Mouse (Mus musculus) spleen, adult 18-20 months (tissue): Measurements from ENCODE around the gene Armc8.
A peak's percentile ranks its signal among the peaks of the same experiment; 100 is the strongest.

Source experiments
- DNase-seq, 2 experiments: peaks; one replicate each; pipeline ENCODE4 v3.0.0; 2022; ENCODE audit warnings: mixed read lengths in 2 of 2

Gene Armc8

GRCm38 (mm10) chr9:99492634-99493200, 76.0 kb downstream of the Armc8 start:
- DNase-seq, result no peak

- no peak for DNase-seq
These were observed 77.6 kb downstream of the Armc8 start for GRCm38 (mm10) chr9:99491050-99491449.

GRCm38 (mm10) chr9:99487841-99488240, 80.9 kb downstream of the Armc8 start:
- no peak for DNase-seq

- DNase-seq, result no peak
These were observed 81.5 kb downstream of the Armc8 start for GRCm38 (mm10) chr9:99487126-99487695.

GRCm38 (mm10) chr9:99485144-99485543, 83.6 kb downstream of the Armc8 start:
- DNase-seq, result no peak

- DNase-seq, result no peak
These were observed 84.1 kb downstream of the Armc8 start for GRCm38 (mm10) chr9:99484632-99485031.

- no peak for DNase-seq
These were observed 85.5 kb downstream of the Armc8 start for GRCm38 (mm10) chr9:99483191-99483590.

- no peak for DNase-seq
These were observed 87.9 kb downstream of the Armc8 start for GRCm38 (mm10) chr9:99480764-99481163.

- no peak for DNase-seq
These were observed 89.5 kb downstream of the Armc8 start for GRCm38 (mm10) chr9:99479181-99479711.

- no peak for DNase-seq
These were observed 97.4 kb downstream of the Armc8 start for GRCm38 (mm10) chr9:99471334-99471733.

- no peak for DNase-seq
These were observed 98.2 kb downstream of the Armc8 start for GRCm38 (mm10) chr9:99470347-99471092.

GRCm38 (mm10) chr9:99469681-99470273, 98.9 kb downstream of the Armc8 start:
- DNase-seq, result peak in 1 of 2 experiments; percentile 23

- no peak for DNase-seq
These were observed 100.1 kb downstream of the Armc8 start for GRCm38 (mm10) chr9:99468572-99468971.

GRCm38 (mm10) chr9:99464876-99465275, 103.8 kb downstream of the Armc8 start:
- DNase-seq, result no peak

GRCm38 (mm10) chr9:99459730-99460129, 109.0 kb downstream of the Armc8 start:
- no peak for DNase-seq

GRCm38 (mm10) chr9:99458529-99459208, 110.0 kb downstream of the Armc8 start:
- peak in 1 of 2 experiments; percentile 59 for DNase-seq

- no peak for DNase-seq
These were observed 114.5 kb downstream of the Armc8 start for GRCm38 (mm10) chr9:99454211-99454610.

- no peak for DNase-seq
These were observed 117.5 kb downstream of the Armc8 start, which contains the start of gene Nme9 for GRCm38 (mm10) chr9:99451161-99451560. Gene Nme9, plus strand, starts transcription at chr9:99451475.

- no peak for DNase-seq
These were observed 118.6 kb downstream of the Armc8 start for GRCm38 (mm10) chr9:99449886-99450647.

GRCm38 (mm10) chr9:99447323-99447722, 121.4 kb downstream of the Armc8 start:
- DNase-seq, result no peak

- DNase-seq, result no peak
These were observed 122.4 kb downstream of the Armc8 start for GRCm38 (mm10) chr9:99446259-99446658.

- DNase-seq, result peak in 1 of 2 experiments; percentile 8
These were observed 124.0 kb downstream of the Armc8 start for GRCm38 (mm10) chr9:99444590-99445178.
